Mouse (Mus musculus) cerebellum, postnatal 4 days (tissue): ENCODE measurements at regions not wholly inside any gene's neighbourhood (a gene's known extent, or its start where the extent isn't known, plus 50 kb on each side); places are given as distances from the start of the nearest gene placed in this dataset.

Experiments
- DNase-seq, 2 experiments: peaks; one replicate each; pipeline ENCODE4 v3.0.0; 2022; ENCODE audit warnings: low spot score in 2 of 2, mixed read lengths in 1 of 2

GRCm38 (mm10) chr5:111893905-111894311, 160.2 kb downstream of the Gm26897 start:
- peak; percentile 52 to 74 for DNase-seq

- DNase-seq: no peak
Observed at GRCm38 (mm10) chr5:111897568-111897967, 163.8 kb downstream of the Gm26897 start.

- DNase-seq: no peak
Observed at GRCm38 (mm10) chr5:111898482-111898881, 164.8 kb downstream of the Gm26897 start.

- no peak for DNase-seq
Observed at GRCm38 (mm10) chr5:111901197-111901596, 167.5 kb downstream of the Gm26897 start.

- DNase-seq: no peak
Observed at GRCm38 (mm10) chr5:111901678-111902077, 168.0 kb downstream of the Gm26897 start.

GRCm38 (mm10) chr5:111908085-111908484, 174.4 kb downstream of the Gm26897 start:
- DNase-seq: no peak

GRCm38 (mm10) chr5:111910514-111910913, 176.8 kb downstream of the Gm26897 start:
- no peak for DNase-seq

- DNase-seq: no peak
Observed at GRCm38 (mm10) chr5:111913354-111913753, 179.6 kb downstream of the Gm26897 start.

- DNase-seq: no peak
Observed at GRCm38 (mm10) chr5:111914296-111914695, 180.6 kb downstream of the Gm26897 start.

- DNase-seq: no peak
Observed at GRCm38 (mm10) chr5:111917643-111918252, 184.0 kb downstream of the Gm26897 start.

- DNase-seq: no peak
Observed at GRCm38 (mm10) chr5:111918888-111919287, 185.2 kb downstream of the Gm26897 start.

GRCm38 (mm10) chr5:111922991-111923701, 189.4 kb downstream of the Gm26897 start:
- DNase-seq: no peak

- DNase-seq: no peak
Observed at GRCm38 (mm10) chr5:111925757-111926156, 192.0 kb downstream of the Gm26897 start.

- DNase-seq: no peak
Observed at GRCm38 (mm10) chr5:111929180-111929990, 195.7 kb downstream of the Gm26897 start.

GRCm38 (mm10) chr5:111929991-111930339, 196.2 kb downstream of the Gm26897 start:
- no peak for DNase-seq

- DNase-seq: no peak
Observed at GRCm38 (mm10) chr5:111931733-111932132, 198.0 kb downstream of the Gm26897 start.

- peak; percentile 46 to 84 for DNase-seq
Observed at GRCm38 (mm10) chr5:111935381-111936134, 201.8 kb downstream of the Gm26897 start.

GRCm38 (mm10) chr5:111941831-111942230, 208.1 kb downstream of the Gm26897 start:
- peak in 1 of 2 experiments; percentile 11 for DNase-seq

- no peak for DNase-seq
Observed at GRCm38 (mm10) chr5:111942792-111943191, 209.1 kb downstream of the Gm26897 start.

GRCm38 (mm10) chr5:111943337-111944162, 209.8 kb downstream of the Gm26897 start:
- DNase-seq: no peak
